ENCODE assay signal across 22 mouse cellular contexts in the genomic region with DNA sequence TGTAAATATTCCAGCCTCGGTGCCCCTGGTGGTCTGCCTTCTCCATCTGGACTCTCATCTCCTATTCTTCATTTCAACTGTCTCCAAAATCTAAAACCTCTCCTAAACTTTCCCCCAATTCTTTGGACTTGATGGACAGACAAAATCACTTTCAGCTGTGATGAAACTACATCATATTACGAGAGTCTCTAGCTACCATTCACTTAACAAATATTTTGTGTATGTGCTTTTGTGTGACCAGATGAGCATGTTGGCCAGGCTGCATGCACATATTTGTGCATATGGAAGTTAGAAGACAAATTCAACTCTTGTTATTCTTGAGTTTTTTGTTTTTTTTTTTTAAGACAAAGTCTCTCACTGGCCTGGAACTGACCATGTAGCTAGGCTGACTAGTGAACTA.
DNase-seq lines count a peak whose midpoint lies in the region; ATAC-seq and TF ChIP-seq lines count a peak whose summit lies in the region.
"Had no signal": no experiment of that assay in that cellular context is flagged by ENCODE, and none has a peak within 500 bp of the region (broad histone marks: within the 10 kb centered on the region; RNA-seq: fewer than 3 reads in every experiment).

No protein-coding gene starts in this region.

- H3K4me2 ChIP-seq in intestine, embryonic 15.5 days (replicated peaks): no peak overlapping the region

- H3K9ac ChIP-seq in intestine, embryonic 15.5 days: no peak overlapping the region

- intact Hi-C loops in left cerebral cortex, postnatal 14 days (cut with DNase I): loop anchor here (5.0 to 10.0 kb wide), 2 partner anchors 52 to 90 kb away; no protein-coding TSS in a partner anchor

- no peaks in the 10 kb centered on the region for H3K9me3 ChIP-seq in intestine, embryonic 15.5 days

- no peaks in the 10 kb centered on the region for H3K36me3 ChIP-seq in intestine, embryonic 15.5 days
- H3K36me3 ChIP-seq: G1E had no signal

- H3K27me3 ChIP-seq in intestine, embryonic 15.5 days (replicated peaks): no peaks in the 10 kb centered on the region
- H3K27me3 ChIP-seq: Patski had no signal

- H3K27ac ChIP-seq in embryonic fibroblast, embryonic 13.5 days (ENCODE audit: insufficient read depth, low read length): peak overlapping the region; percentile 65
- no peak overlapping the region for H3K27ac ChIP-seq in intestine, embryonic 15.5 days

- 70% methylated on average over 2 of the region's 2 CpGs for WGBS in intestine, embryonic 15.5 days

- no peak for TF ChIP-seq POLR2A in embryonic fibroblast, embryonic 13.5 days (IDR thresholded peaks at IDR 0.05; ENCODE audit: low read depth, low read length)

- H3K4me1 ChIP-seq in embryonic fibroblast, embryonic 13.5 days (ENCODE audit: control insufficient read depth, insufficient read depth, low read length): peaks cover 12% of the 10 kb centered on the region; the same call in 1 of the 2 replicates
- no peaks in the 10 kb centered on the region for H3K4me1 ChIP-seq in intestine, embryonic 15.5 days (replicated peaks)

- DNase-seq in 3T3-L1 (ENCODE audit: low read depth, low spot score) (peak; percentile 59), NIH3T3 (ENCODE audit: low read depth) (peak; percentile 61)
- DNase-seq in left cerebral cortex, postnatal 14 days (ENCODE audit: low spot score in 2 of 2): no peak
- DNase-seq in gastrocnemius, adult 18-20 months (ENCODE audit: low spot score): no peak
- DNase-seq: adrenal gland, adult 2 months; adrenal gland, adult 8-10 months; adrenal gland, postnatal 10 days; adrenal gland, postnatal 14 days; adrenal gland, postnatal 25 days; adrenal gland, postnatal 36 days; B cell, adult 2 months; cerebellum, adult 11 months; cerebellum, adult 11-12 months; cerebellum, adult 18-20 months; cerebellum, adult 2 months; cerebellum, adult 8-10 months had no signal

- H3K4me3 ChIP-seq in embryonic fibroblast, embryonic 13.5 days (ENCODE audit: insufficient read depth, low read length): no peak overlapping the region
- no peak overlapping the region for H3K4me3 ChIP-seq in intestine, embryonic 15.5 days (replicated peaks)

- no peak for ATAC-seq in intestine, embryonic 15.5 days
- ATAC-seq: activated CD4-positive, CD25-positive, alpha-beta regulatory T cell, adult 4 months; CD4-positive, CD25-positive, alpha-beta regulatory T cell, adult 4 months; Patski had no signal

- no peak for TF ChIP-seq CTCF in embryonic fibroblast, embryonic 13.5 days (IDR thresholded peaks at IDR 0.05; ENCODE audit: borderline replicate concordance, insufficient read depth, low read length)

Comparison
In these comparisons a context has a peak if more than half of its experiments do, and no peak if none do; other contexts are left out.
1. DNase-seq: peak in 3T3-L1 (single experiment) and NIH3T3 (single experiment); none in left cerebral cortex, postnatal 14 days (0 of 2) and gastrocnemius, adult 18-20 months (single experiment).